Mouse (Mus musculus): ENCODE measurements around the gene Txnrd2.

The Txnrd2 gene

GRCm38 (mm10) chr16:18393595-18393994 lies 32.6 kb upstream of the Txnrd2 start:
- no peak for DNase-seq (ENCODE audit: low read depth, low spot score)

- DNase-seq (ENCODE audit: low read depth, low spot score), result no peak
Measured at GRCm38 (mm10) chr16:18394056-18394455, 32.1 kb upstream of the Txnrd2 start.

GRCm38 (mm10) chr16:18394777-18395619 lies 31.2 kb upstream of the Txnrd2 start:
- peak; percentile 93 for DNase-seq (ENCODE audit: low read depth, low spot score)

GRCm38 (mm10) chr16:18395620-18396036 lies 30.6 kb upstream of the Txnrd2 start:
- no peak for DNase-seq (ENCODE audit: low read depth, low spot score)

- DNase-seq (ENCODE audit: low read depth, low spot score), result no peak
Measured at GRCm38 (mm10) chr16:18396201-18396600, 30.0 kb upstream of the Txnrd2 start.

GRCm38 (mm10) chr16:18396791-18397621 lies 29.2 kb upstream of the Txnrd2 start:
- no peak for DNase-seq (ENCODE audit: low read depth, low spot score)

- no peak for DNase-seq (ENCODE audit: low read depth, low spot score)
Measured at GRCm38 (mm10) chr16:18400028-18400427, 26.2 kb upstream of the Txnrd2 start.

GRCm38 (mm10) chr16:18400472-18401216 lies 25.5 kb upstream of the Txnrd2 start:
- peak; percentile 68 for DNase-seq (ENCODE audit: low read depth, low spot score)

GRCm38 (mm10) chr16:18403285-18403684 lies 22.9 kb upstream of the Txnrd2 start:
- DNase-seq (ENCODE audit: low read depth, low spot score), result no peak

GRCm38 (mm10) chr16:18405091-18405854 lies 20.9 kb upstream of the Txnrd2 start:
- no peak for DNase-seq (ENCODE audit: low read depth, low spot score)

GRCm38 (mm10) chr16:18405876-18406275 lies 20.3 kb upstream of the Txnrd2 start:
- no peak for DNase-seq (ENCODE audit: low read depth, low spot score)

- peak; percentile 65 for DNase-seq (ENCODE audit: low read depth, low spot score)
Measured at GRCm38 (mm10) chr16:18406293-18406692, 19.9 kb upstream of the Txnrd2 start.

- DNase-seq (ENCODE audit: low read depth, low spot score), result no peak
Measured at GRCm38 (mm10) chr16:18407912-18408311, 18.3 kb upstream of the Txnrd2 start.

- DNase-seq (ENCODE audit: low read depth, low spot score), result no peak
Measured at GRCm38 (mm10) chr16:18409776-18410175, 16.4 kb upstream of the Txnrd2 start.

- DNase-seq (ENCODE audit: low read depth, low spot score), result no peak
Measured at GRCm38 (mm10) chr16:18410418-18410817, 15.8 kb upstream of the Txnrd2 start.

- DNase-seq (ENCODE audit: low read depth, low spot score), result no peak
Measured at GRCm38 (mm10) chr16:18411026-18411649, 15.0 kb upstream of the Txnrd2 start.

- DNase-seq (ENCODE audit: low read depth, low spot score), result no peak
Measured at GRCm38 (mm10) chr16:18411802-18412476, 14.2 kb upstream of the Txnrd2 start.

GRCm38 (mm10) chr16:18413032-18413816 lies 13.0 kb upstream of the Txnrd2 start:
- DNase-seq (ENCODE audit: low read depth, low spot score), result no peak

- DNase-seq (ENCODE audit: low read depth, low spot score), result no peak
Measured at GRCm38 (mm10) chr16:18416094-18416761, 10.0 kb upstream of the Txnrd2 start.
